Mouse (Mus musculus) erythroid progenitor cell, adult 5-6 weeks (primary cell): ENCODE data around the gene Tcf7l1. TPM values are rescaled to one million over a fixed set of nuclear protein-coding genes. Genes with fewer than 3 reads are reported as not detected.

ENCODE experiments used
- ATAC-seq: replicated peaks from 2 replicates; pipeline ENCODE4 v1.8.0; 2016; ENCODE audit warnings: moderate number of reproducible peaks, mild to moderate bottlenecking, moderate TSS enrichment, inconsistent platforms; ENCODE audit not compliant: poor library complexity, low FRiP score, severe bottlenecking
- total RNA-seq, 2 experiments: library from RNA; stranded (forward) in 1 of 2; stranded (reverse) in 1 of 2; fragments of 150-400 nt in 1 of 2; fragments of 186-747, 209-891 nt in 1 of 2; gene quantifications; 2 replicates each; pipeline versions ENCODE4 v1.2.3 to v1.2.4; 2015 to 2017; ENCODE audit warnings: low replicate concordance in 2 of 2

Tcf7l1 gene
- total RNA-seq, 2 experiments from 2014 or later: 5.9 TPM; not detected in 1

GRCm38 (mm10) chr6:72714726-72715125 lies 74.3 kb downstream of the Tcf7l1 start:
- ATAC-seq: no peak

GRCm38 (mm10) chr6:72714250-72714649 lies 74.8 kb downstream of the Tcf7l1 start:
- ATAC-seq: no peak

- ATAC-seq: no peak
Measured at GRCm38 (mm10) chr6:72711508-72712081, 77.5 kb downstream of the Tcf7l1 start.

- no peak for ATAC-seq
Measured at GRCm38 (mm10) chr6:72710897-72711507, 78.1 kb downstream of the Tcf7l1 start.

- no peak for ATAC-seq
Measured at GRCm38 (mm10) chr6:72699467-72700126, 89.5 kb downstream of the Tcf7l1 start.

GRCm38 (mm10) chr6:72698559-72698958 lies 90.5 kb downstream of the Tcf7l1 start:
- ATAC-seq: no peak

GRCm38 (mm10) chr6:72696601-72697335 lies 92.3 kb downstream of the Tcf7l1 start:
- ATAC-seq: no peak

- no peak for ATAC-seq
Measured at GRCm38 (mm10) chr6:72694791-72695204, 94.3 kb downstream of the Tcf7l1 start.

- no peak for ATAC-seq
Measured at GRCm38 (mm10) chr6:72694047-72694790, 94.8 kb downstream of the Tcf7l1 start.

- ATAC-seq: no peak
Measured at GRCm38 (mm10) chr6:72692469-72692868, 96.6 kb downstream of the Tcf7l1 start.

- ATAC-seq: no peak
Measured at GRCm38 (mm10) chr6:72691549-72691948, 97.5 kb downstream of the Tcf7l1 start.

GRCm38 (mm10) chr6:72690595-72690994 lies 98.5 kb downstream of the Tcf7l1 start:
- ATAC-seq: no peak

- no peak for ATAC-seq
Measured at GRCm38 (mm10) chr6:72690001-72690400, 99.1 kb downstream of the Tcf7l1 start.

- no peak for ATAC-seq
Measured at GRCm38 (mm10) chr6:72689046-72689445, 100.0 kb downstream of the Tcf7l1 start.

GRCm38 (mm10) chr6:72685165-72685564 lies 103.9 kb downstream of the Tcf7l1 start:
- ATAC-seq: no peak

- ATAC-seq: no peak
Measured at GRCm38 (mm10) chr6:72684260-72684805, 104.7 kb downstream of the Tcf7l1 start.

GRCm38 (mm10) chr6:72682238-72682637 lies 106.8 kb downstream of the Tcf7l1 start:
- no peak for ATAC-seq

GRCm38 (mm10) chr6:72680936-72681335 lies 108.1 kb downstream of the Tcf7l1 start:
- no peak for ATAC-seq

GRCm38 (mm10) chr6:72678631-72679030 lies 110.4 kb downstream of the Tcf7l1 start:
- ATAC-seq: no peak
